Mouse (Mus musculus): ENCODE data around the gene Crybg2.

DNA sequence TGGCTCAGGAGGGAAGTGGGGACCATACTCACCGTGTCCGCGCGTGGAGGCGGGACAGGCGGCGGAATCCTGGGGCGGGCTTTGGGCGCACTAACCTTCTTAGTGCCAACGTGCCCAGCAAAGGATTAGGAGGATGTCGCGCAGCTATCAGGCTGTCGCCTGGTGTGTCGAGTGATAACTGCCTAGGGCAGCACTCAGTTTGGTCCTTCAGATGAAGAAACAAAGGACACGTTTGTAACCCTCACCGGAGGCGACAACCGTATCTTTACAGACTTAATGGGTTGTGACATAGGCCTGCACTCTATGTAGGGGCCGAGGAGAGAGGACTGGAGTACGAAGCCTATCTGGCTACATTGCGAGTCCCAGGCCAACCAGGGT is 42.1 kb downstream of the Crybg2 start:
- peak; percentile 33; the same call in 1 of the 2 replicates for TF ChIP-seq EP300 (IDR thresholded peaks at IDR 0.05; ENCODE audit: low read depth)
- no peak for TF ChIP-seq CTCF (IDR thresholded peaks at IDR 0.05; ENCODE audit: low read depth)
